Mouse (Mus musculus) right cerebral cortex, postnatal 25 days (tissue): ENCODE results near the gene G6pc.
A peak's percentile ranks its signal among the peaks of the same experiment; 100 is the strongest.
"Not testable (repeated sequence)": the region's sequence is repeated elsewhere in the genome, so short reads cannot be mapped to it uniquely, and the experiment has no call there.

Source experiments
- DNase-seq: peaks from one replicate; pipeline ENCODE4 v3.0.0; 2022

The G6pc gene

GRCm38 (mm10) chr11:101367326-101367935 is at the start of gene G6pc:
Gene G6pc, plus strand, starts transcription at chr11:101367561.
- DNase-seq: no peak

- DNase-seq: peak; percentile 34
Observed at GRCm38 (mm10) chr11:101323609-101324008, 43.8 kb upstream of the G6pc start.

GRCm38 (mm10) chr11:101324763-101325162 is 42.6 kb upstream of the G6pc start, which contains the start of gene Aoc2:
Gene Aoc2, plus strand, starts transcription at chr11:101325063.
- no peak for DNase-seq

- DNase-seq: not testable (repeated sequence)
Observed at GRCm38 (mm10) chr11:101325201-101325600, 42.2 kb upstream of the G6pc start.

DNA sequence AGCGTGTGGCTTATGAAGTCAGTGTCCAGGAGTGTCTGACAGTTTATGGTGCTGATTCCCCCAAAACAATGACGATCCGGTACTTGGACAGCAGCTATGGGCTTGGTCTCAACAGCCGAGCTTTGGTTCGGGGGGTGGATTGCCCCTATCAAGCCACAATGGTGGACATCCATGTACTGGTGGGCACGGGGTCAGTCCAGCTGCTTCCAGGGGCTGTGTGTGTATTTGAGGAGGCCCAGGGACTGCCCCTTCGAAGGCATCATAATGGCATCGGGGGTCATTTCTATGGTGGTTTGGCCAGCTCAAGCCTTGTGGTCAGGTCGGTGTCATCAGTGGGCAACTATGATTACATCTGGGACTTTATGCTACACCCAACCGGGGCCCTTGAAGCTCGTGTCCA is 41.2 kb upstream of the G6pc start:
- DNase-seq: no peak

GRCm38 (mm10) chr11:101327311-101327710 is 40.0 kb upstream of the G6pc start:
- DNase-seq: no peak

DNA sequence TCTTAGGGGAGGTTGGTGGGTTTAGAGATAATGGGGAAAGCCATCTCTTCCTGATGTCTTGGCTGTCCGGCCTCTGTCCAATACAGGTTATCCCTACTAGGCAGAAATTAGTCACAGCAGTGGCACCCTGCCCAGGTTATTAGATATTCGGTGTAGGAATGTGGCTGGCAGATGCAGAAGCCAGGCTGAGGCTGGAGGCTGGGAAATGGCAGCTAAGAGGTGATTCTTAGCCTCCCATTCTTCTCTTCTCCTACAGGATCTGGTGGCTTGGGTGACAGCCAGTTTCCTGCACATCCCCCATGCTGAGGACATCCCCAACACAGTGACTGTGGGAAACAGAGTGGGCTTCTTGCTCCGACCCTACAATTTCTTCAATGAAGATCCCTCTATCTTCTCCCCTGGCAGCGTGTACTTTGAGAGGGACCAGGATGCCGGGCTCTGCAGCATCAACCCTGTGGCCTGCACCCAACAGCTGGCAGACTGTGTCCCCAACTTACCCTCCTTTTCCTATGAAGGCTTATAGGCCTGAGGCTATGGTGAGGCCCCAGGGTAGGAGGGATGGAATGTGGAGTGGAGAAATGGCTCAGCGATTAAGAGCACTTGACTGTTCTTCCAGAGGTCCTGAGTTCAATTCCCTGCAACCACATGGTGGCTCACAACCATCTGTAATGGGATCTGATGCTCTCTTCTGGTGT is 38.3 kb upstream of the G6pc start:
- peak; percentile 20 for DNase-seq

GRCm38 (mm10) chr11:101330371-101330924 is 36.9 kb upstream of the G6pc start, which contains the start of gene Aoc3:
Gene Aoc3, plus strand, starts transcription at chr11:101330605.
- DNase-seq: no peak

- DNase-seq: not testable (repeated sequence)
Observed at GRCm38 (mm10) chr11:101330961-101331360, 36.4 kb upstream of the G6pc start.

GRCm38 (mm10) chr11:101332537-101332936 is 34.8 kb upstream of the G6pc start:
- DNase-seq: no peak

DNA sequence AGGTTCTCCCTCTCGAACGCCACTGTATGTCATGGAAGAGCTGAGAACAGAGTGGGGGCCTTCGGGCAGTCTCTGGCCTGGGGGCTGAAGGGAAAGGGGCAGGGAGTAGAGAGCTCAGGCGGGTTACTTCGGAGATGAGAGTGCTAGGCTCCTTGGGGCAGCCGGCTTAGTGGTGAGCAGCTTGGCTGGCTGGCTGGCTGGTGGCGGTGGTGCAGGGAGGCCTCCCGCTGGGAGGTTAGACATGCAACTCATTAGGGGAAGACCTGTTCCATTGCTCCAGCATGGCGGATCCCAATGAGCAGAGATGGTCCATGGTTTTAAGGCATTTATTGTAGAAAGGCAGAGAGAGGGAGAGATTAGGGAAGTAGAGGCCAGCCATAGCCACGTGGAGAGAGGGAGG is 33.3 kb upstream of the G6pc start:
- DNase-seq: no peak

- no peak for DNase-seq
Observed at GRCm38 (mm10) chr11:101334516-101334915, 32.8 kb upstream of the G6pc start.

GRCm38 (mm10) chr11:101335685-101336084 is 31.7 kb upstream of the G6pc start:
- no peak for DNase-seq

DNA sequence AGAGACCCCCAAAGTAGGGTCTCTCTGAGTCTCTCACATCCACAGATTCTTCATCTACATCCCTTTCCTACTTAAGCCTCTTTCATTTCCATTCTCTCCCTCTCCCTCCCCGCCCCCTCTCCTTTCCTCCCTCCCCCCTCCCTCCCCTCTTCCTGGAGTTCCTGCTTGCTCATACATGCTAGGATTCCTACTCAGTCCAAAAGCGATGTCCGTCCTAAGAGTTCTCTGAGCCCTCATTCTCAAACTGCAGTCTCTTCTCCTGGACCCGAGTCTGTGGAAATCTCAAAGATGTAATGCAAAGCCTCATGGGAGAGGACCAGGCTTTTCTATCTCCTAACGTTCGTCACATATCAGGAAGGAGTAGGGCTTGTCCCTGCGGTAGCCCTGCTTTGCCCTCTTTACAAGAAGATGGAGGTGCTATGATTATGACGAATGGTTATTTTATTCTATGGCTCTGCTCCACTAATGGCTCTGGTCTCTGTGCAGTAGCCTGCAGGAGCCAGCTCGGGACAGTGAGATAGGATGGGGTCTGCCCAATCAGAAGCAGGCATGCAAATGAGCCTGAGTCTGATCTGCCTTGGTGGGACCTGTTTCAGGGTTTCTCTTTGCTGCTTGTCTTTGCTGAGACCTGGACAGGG is 29.1 kb upstream of the G6pc start:
- DNase-seq: no peak

DNA sequence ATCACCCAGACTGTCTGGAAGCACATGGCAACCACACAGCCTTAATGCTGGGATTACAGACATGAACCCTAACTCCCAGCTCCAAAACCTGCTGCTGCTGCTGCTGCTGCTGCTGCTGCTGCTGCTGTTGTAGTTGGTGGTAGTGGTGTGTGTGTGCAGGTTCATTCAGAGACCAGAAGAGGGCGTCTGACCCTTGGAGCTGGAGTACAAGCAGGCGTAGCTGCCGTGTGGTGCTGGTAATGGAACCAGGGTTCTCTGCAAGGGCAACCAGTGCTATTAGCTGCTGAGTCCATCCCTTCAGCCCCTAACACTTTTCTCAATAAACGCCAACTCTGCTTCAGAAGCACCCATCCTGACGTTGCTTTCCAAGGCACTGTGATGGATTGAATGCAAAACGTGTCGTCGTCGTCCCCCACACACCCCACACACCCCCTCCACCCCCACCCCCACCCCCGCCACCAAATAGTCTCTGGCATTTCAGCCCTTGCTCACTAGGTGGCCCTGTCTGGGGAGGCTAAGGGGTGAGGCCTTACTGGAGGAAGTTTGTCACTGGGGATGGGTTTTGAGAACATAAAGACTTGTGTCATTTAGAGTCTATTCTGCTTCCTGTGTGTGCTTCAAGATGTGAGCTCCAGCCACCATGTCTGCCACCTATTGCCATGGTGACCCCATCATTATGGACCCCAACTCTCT is 20.1 kb upstream of the G6pc start:
- no peak for DNase-seq

DNA sequence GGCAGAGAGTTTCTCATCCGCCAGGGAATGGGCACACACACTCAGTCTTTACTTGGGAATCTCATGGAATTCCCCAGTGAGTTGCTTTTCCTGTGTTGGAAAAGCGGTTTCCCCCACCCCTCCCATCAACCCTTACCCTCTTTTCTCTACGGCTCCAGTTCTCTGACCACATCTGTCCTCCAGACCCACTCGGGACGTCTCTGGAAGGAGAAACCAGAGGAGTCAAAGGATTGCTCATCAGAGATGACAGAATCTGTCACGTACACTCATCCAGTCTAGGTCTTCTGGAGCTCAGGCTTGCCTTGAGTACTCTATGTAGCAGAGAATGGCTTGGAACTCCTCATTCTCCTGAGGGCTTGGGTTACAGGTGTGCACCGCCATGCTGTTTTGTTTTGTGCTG is 18.6 kb upstream of the G6pc start:
- no peak for DNase-seq

DNA sequence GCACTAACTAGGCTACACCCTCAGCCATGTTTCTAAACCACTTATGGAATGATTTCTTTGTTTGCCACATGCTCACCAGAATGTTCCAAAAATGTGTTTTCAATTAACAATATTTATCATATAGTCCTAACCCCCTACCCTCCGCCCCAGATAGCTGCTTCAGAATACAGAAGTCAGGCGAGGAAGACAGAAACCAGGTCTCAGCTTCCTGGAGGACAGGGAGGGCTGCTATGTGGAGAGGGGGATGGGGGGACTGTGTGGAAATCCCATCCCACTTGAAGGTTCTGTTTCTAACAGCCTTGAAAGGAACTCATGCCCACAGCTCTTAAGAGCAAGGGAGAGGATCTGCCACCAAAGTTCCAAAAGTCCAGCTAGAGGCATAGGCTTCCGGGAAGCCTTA is 18.1 kb upstream of the G6pc start:
- DNase-seq: no peak

- DNase-seq: no peak
Observed at GRCm38 (mm10) chr11:101351100-101351720, 16.2 kb upstream of the G6pc start.

GRCm38 (mm10) chr11:101351721-101352111 is 15.6 kb upstream of the G6pc start:
- DNase-seq: no peak

DNA sequence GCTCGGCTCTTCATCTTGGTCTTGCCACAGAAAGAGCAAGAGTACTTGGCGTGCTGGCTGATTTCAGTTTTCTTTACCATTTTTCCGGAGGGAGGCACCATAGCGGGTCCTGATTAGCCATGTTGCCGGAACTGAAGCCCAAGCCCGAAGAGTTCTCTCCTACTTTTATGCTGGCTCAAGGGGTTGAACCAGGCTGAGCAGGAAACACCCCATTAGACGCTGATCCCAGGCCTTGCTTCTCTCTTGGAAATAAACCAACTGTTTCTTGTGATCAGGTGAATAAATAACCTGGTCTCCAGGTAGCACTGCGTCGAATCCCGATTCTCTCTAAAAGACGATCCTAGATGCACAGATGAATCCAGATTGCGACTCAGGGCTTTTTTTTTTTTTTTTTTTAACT is 13.9 kb upstream of the G6pc start:
- DNase-seq: no peak

DNA sequence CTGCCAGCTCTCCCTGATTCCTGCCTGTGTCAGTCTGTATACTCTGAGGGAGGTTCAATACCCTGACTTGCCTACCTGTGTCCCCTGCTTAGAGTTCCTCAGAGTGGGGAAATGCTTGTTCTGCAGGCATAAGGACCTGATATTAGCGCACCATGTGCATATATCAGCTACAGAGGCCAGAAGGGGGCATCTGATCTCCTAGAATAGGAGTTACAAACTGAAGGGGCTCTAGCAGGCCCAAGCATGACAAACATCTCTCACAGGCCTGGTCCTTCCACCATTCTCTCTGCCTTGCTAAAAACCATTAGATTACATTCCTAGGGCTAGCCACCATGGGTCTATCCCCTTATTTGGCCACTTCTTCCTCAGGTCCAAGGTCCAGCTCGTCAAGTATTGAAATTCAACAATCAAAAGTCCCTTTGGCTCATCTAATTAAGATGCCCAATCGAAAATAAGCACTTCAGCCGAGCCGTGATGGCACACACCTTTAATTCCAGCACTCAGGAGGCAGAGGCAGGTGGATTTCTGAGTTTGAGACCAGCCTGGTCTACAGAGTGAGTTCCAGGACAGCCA is 12.8 kb upstream of the G6pc start:
- no peak for DNase-seq

DNA sequence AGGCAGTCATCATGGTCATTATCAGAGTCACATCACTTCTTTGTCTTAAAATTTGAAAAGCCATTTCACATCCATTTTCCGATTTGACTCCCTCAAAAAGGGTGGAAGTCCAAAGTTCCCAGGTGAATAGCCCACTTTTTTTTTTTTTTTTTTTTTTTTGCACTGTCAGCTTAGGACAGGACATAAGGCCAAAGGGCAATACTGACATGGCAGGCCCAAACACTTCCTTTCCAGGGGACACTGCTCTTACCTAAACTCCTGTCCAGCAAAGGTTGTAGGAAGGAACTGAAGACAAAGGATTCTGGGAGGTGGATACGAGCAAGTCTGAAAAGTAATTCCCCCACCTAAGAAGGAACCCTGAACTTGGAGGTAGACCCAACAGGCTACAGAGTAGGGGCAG is 11.4 kb upstream of the G6pc start:
- DNase-seq: no peak
